8 mouse cellular contexts compared by ENCODE assay signal in the genomic region with DNA sequence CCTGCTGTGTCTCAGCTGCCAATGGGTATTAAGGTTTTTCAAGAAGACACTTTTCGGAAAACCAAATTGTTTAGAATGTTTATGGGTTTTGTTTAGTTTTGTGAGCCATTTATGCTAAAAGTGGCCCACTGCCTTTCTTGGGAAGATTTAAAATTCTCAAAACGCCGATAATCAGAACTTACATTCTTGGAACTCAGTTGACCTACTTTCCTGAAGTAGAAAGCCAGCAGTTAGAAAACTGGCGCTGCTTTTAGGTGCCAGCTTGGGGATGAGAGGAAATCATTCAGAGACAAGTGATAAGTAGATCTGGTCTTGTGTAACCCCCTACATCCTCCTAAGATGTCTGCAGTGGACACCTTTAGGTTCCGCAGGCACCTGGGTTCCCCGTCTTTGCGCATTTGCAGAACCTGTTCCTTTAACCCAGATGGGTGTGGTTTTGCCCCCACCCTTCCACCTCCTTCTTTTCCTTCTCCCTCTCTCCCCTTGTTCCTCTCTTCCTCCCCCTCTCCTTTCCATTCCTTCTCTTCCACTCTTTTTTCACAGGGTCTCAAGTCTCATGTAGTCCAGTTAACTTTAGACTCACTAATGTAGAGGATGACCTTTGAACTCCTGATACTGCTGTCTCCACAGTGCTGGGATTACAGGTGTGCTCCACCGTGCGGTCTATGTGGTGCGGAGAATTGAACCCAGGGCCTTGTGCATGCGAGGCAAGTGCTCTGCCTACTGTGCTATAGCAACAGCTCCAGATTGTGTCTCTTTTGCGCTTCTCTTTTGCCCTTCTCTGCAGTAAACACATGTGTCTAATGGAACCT. TPM values are rescaled to one million over a fixed set of nuclear protein-coding genes. Genes with fewer than 3 reads are reported as not detected.
DNase-seq lines count a peak whose midpoint lies in the region; ATAC-seq and TF ChIP-seq lines count a peak whose summit lies in the region.

No protein-coding gene starts in this region.

- no peak for TF ChIP-seq POLR2A in bone marrow, adult 2 months (IDR thresholded peaks at IDR 0.05; ENCODE audit: borderline replicate concordance, control insufficient read depth, low read depth, low read length)

- H3K4me1 ChIP-seq in kidney, embryonic 14.5 days (ENCODE audit: control insufficient read depth, insufficient read depth, low read length): peaks cover 18% of the 10 kb centered on the region
- H3K4me1 ChIP-seq in bone marrow, adult 2 months (ENCODE audit: control insufficient read depth, insufficient read depth, low read length): peaks cover 2% of the 10 kb centered on the region; the same call in 1 of the 2 replicates
- H3K4me1 ChIP-seq in hindbrain, embryonic 14.5 days (replicated peaks; ENCODE audit: control insufficient read depth, insufficient read depth, low read length): peaks cover 19% of the 10 kb centered on the region
- H3K4me1 ChIP-seq in megakaryocyte, embryonic 14.5 days: peaks cover 66% of the 10 kb centered on the region

- H3K9ac ChIP-seq in kidney, embryonic 14.5 days (ENCODE audit: low read depth, low read length): peak overlapping the region; percentile 75
- peak overlapping the region; percentile 83 for H3K9ac ChIP-seq in hindbrain, embryonic 14.5 days

- 72% methylated on average over 12 of the region's 12 CpGs for WGBS in kidney, embryonic 14.5 days
- 27% methylated on average over 12 of the region's 12 CpGs for WGBS in bone marrow, adult 2 months
- 76% methylated on average over 12 of the region's 12 CpGs for WGBS in hindbrain, embryonic 14.5 days

- H3K4me3 ChIP-seq in kidney, embryonic 14.5 days (ENCODE audit: low read length): peak overlapping the region; percentile 71
- H3K4me3 ChIP-seq in bone marrow, adult 2 months (replicated peaks; ENCODE audit: control insufficient read depth, low read depth, low read length): peak overlapping the region; percentile 100
- H3K4me3 ChIP-seq in hindbrain, embryonic 14.5 days (replicated peaks; ENCODE audit: low read length): peak overlapping the region; percentile 89
- H3K4me3 ChIP-seq in megakaryocyte, embryonic 14.5 days (replicated peaks): peak overlapping the region; percentile 94

- H3K36me3 ChIP-seq in kidney, embryonic 14.5 days (ENCODE audit: control insufficient read depth, insufficient read depth, low read length): no peaks in the 10 kb centered on the region
- H3K36me3 ChIP-seq in hindbrain, embryonic 14.5 days (replicated peaks; ENCODE audit: control insufficient read depth, insufficient read depth): no peaks in the 10 kb centered on the region
- H3K36me3 ChIP-seq in megakaryocyte, embryonic 14.5 days (replicated peaks; ENCODE audit: low read length): peaks cover 31% of the 10 kb centered on the region

- H3K27me3 ChIP-seq in kidney, embryonic 14.5 days (ENCODE audit: control insufficient read depth, insufficient read depth, low read length): no peaks in the 10 kb centered on the region
- H3K27me3 ChIP-seq in hindbrain, embryonic 14.5 days (ENCODE audit: control insufficient read depth, insufficient read depth, low read length): no peaks in the 10 kb centered on the region
- no peaks in the 10 kb centered on the region for H3K27me3 ChIP-seq in megakaryocyte, embryonic 14.5 days (replicated peaks)

- H3K27ac ChIP-seq in kidney, embryonic 14.5 days (ENCODE audit: low read depth, low read length): no peak overlapping the region
- no peak overlapping the region; the same call in 1 of the 2 replicates for H3K27ac ChIP-seq in bone marrow, adult 2 months (ENCODE audit: control insufficient read depth, insufficient read depth, low read depth, low read length, poor library complexity)
- no peak overlapping the region for H3K27ac ChIP-seq in hindbrain, embryonic 14.5 days

- H3K4me2 ChIP-seq in kidney, embryonic 14.5 days (replicated peaks; ENCODE audit: low read depth, low read length): peak overlapping the region; percentile 64
- peak overlapping the region; percentile 80 for H3K4me2 ChIP-seq in hindbrain, embryonic 14.5 days (replicated peaks)

- ATAC-seq in kidney, embryonic 14.5 days (ENCODE audit: low FRiP score, low TSS enrichment): no peak
- ATAC-seq in hindbrain, embryonic 14.5 days (ENCODE audit: low FRiP score): no peak

- TF ChIP-seq CTCF in bone marrow, adult 2 months (IDR thresholded peaks at IDR 0.05; ENCODE audit: control insufficient read depth, insufficient read depth, low read length): no peak

- no peaks in the 10 kb centered on the region for H3K9me3 ChIP-seq in kidney, embryonic 14.5 days (ENCODE audit: control insufficient read depth, low read length)
- no peaks in the 10 kb centered on the region for H3K9me3 ChIP-seq in hindbrain, embryonic 14.5 days (ENCODE audit: control insufficient read depth, low read length)
- no peaks in the 10 kb centered on the region for H3K9me3 ChIP-seq in megakaryocyte, embryonic 14.5 days

- DNase-seq in kidney, postnatal 10 days: no peak
- no peak for DNase-seq in hindbrain, embryonic 14.5 days (ENCODE audit: low spot score)
- peak; percentile 53 for DNase-seq in yolk sac, embryonic 10.5 days (ENCODE audit: low spot score)
- no peak for DNase-seq in gastrocnemius, adult 18-20 months (ENCODE audit: low spot score)
- DNase-seq in left cerebral cortex, adult 18-20 months (ENCODE audit: low spot score in 2 of 2): no peak

RNA-seq across cellular contexts. Expression of a gene that starts 1.2 kb away (rescaled TPM):
- polyA plus RNA-seq in kidney, embryonic 14.5 days (2014; fragmentation: Nextera tagmentation; extraction: Ambion mirVana): 25.0 and 53.0 TPM in 2 replicates
- polyA plus RNA-seq in bone marrow, adult 2 months (2011; ENCODE audit: insufficient read depth, insufficient read length, low replicate concordance, missing spikeins): 12.4 and 21.3 TPM in 2 replicates
- 21.2 and 21.8 TPM in 2 replicates for polyA plus RNA-seq in hindbrain, embryonic 14.5 days (2014; fragmentation: Nextera tagmentation; extraction: Ambion mirVana)
- 4.9 and 10.3 TPM in 2 replicates for polyA plus RNA-seq in megakaryocyte, embryonic 14.5 days (2012; ENCODE audit: insufficient read depth, low replicate concordance)
- 1 to 10 TPM; 5.8 to 7.4 TPM for total RNA-seq in gastrocnemius, adult 18-20 months (2021)
- 10 to 100 TPM; 20.2 to 23.7 TPM for total RNA-seq in left cerebral cortex, adult 18-20 months (2021)

RNA-seq across cellular contexts. Expression of a gene that starts 43.5 kb away (rescaled TPM):
- polyA plus RNA-seq in kidney, embryonic 14.5 days (2014; fragmentation: Nextera tagmentation; extraction: Ambion mirVana): 37.7 and 55.9 TPM in 2 replicates
- 17.9 and 25.0 TPM in 2 replicates for polyA plus RNA-seq in bone marrow, adult 2 months (2011; ENCODE audit: insufficient read depth, insufficient read length, low replicate concordance, missing spikeins)
- 87.6 and 107 TPM in 2 replicates for polyA plus RNA-seq in hindbrain, embryonic 14.5 days (2014; fragmentation: Nextera tagmentation; extraction: Ambion mirVana)
- polyA plus RNA-seq in megakaryocyte, embryonic 14.5 days (2012; ENCODE audit: insufficient read depth, low replicate concordance): 12.7 and 15.1 TPM in 2 replicates
- total RNA-seq in gastrocnemius, adult 18-20 months (2021): 10 to 100 TPM; 32.0 to 32.7 TPM
- 10 to 100 TPM; 93.8 to 96.2 TPM for total RNA-seq in left cerebral cortex, adult 18-20 months (2021)

RNA-seq across cellular contexts. Expression of a gene that starts 49.6 kb away (rescaled TPM):
- 92.7 and 108 TPM in 2 replicates for polyA plus RNA-seq in kidney, embryonic 14.5 days (2014; fragmentation: Nextera tagmentation; extraction: Ambion mirVana)
- polyA plus RNA-seq in bone marrow, adult 2 months (2011; ENCODE audit: insufficient read depth, insufficient read length, low replicate concordance, missing spikeins): 106 and 300 TPM in 2 replicates
- 11.9 and 13.7 TPM in 2 replicates for polyA plus RNA-seq in hindbrain, embryonic 14.5 days (2014; fragmentation: Nextera tagmentation; extraction: Ambion mirVana)
- 103 and 110 TPM in 2 replicates for polyA plus RNA-seq in megakaryocyte, embryonic 14.5 days (2012; ENCODE audit: insufficient read depth, low replicate concordance)
- total RNA-seq in gastrocnemius, adult 18-20 months (2021): 1 to 10 TPM; 3.7 to 7.0 TPM
- 1 to 10 TPM; 3.6 to 5.0 TPM for total RNA-seq in left cerebral cortex, adult 18-20 months (2021)
